Mouse (Mus musculus) C2C12 (cell line): Measurements from ENCODE around the gene Relb.

Experiments used
- CEBPB ChIP-seq: IDR thresholded peaks from one replicate; pipeline ENCODE4 v1.6.1; 2011; ENCODE audit warnings: low read depth, mild to moderate bottlenecking, control low read depth, moderate library complexity
- CTCF ChIP-seq: IDR thresholded peaks from one replicate; pipeline ENCODE4 v1.5.1; 2011; ENCODE audit not compliant: control insufficient read depth, insufficient read depth, insufficient read length
- FOSL1 ChIP-seq: IDR thresholded peaks from one replicate; pipeline ENCODE4 v1.8.0; 2011; ENCODE audit warnings: mild to moderate bottlenecking, low read length; ENCODE audit not compliant: poor library complexity, insufficient read depth, severe bottlenecking
- MAX ChIP-seq: IDR thresholded peaks from one replicate; pipeline ENCODE4 v1.6.1; 2011; ENCODE audit warnings: mild to moderate bottlenecking, control low read depth
- MYOD1 ChIP-seq: IDR thresholded peaks from one replicate; pipeline ENCODE4 v1.6.1; 2011; ENCODE audit warnings: low read depth; ENCODE audit not compliant: control insufficient read depth, insufficient read length
- MYOG ChIP-seq: IDR thresholded peaks from one replicate; pipeline ENCODE4 v1.6.1; 2011; ENCODE audit not compliant: control insufficient read depth, insufficient read length; ENCODE audit errors: extremely low read depth
- USF1 ChIP-seq: IDR thresholded peaks from one replicate; pipeline ENCODE4 v1.6.1; 2011; ENCODE audit warnings: low read depth, mild to moderate bottlenecking, control low read depth, moderate library complexity

DNA sequence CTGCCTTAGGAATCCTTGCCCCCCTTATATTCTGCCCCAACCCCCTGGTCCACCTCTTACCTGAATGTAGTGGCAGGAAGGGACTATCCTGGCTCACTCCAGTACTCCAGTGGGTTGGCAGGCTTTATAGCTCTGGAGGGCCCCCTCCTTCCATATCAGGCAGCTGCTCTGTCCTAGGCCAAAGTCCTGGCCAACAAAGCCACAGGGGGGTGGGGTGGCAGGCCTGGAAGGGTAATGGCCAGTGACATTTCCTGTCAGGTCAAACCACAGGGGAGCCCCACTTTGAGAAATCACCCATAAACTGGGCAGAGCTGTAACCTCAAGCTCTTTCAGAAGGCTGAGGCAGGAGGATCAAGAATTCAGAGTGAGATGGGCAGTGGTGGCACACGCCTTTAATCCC, 47.4 kb upstream of the Relb start:
- no peak for TF ChIP-seq MAX
- no peak for TF ChIP-seq CTCF
- TF ChIP-seq MYOD1 = no peak
- no peak for TF ChIP-seq USF1
- no peak for TF ChIP-seq MYOG
- TF ChIP-seq FOSL1 = no peak
- no peak for TF ChIP-seq CEBPB
